Mouse (Mus musculus) liver, embryonic 14.5 days (tissue): ENCODE measurements around the gene Ilk. TPM values are rescaled to one million over a fixed set of nuclear protein-coding genes. Genes with fewer than 3 reads are reported as not detected.

ENCODE experiments used
- ATAC-seq: fragments of 200-750 bp; cut with Nextera tagmentation; 2 replicates; pipeline ENCODE4 v1.8.0; 2017; ENCODE audit warnings: moderate number of reproducible peaks, mild to moderate bottlenecking, moderate library complexity; ENCODE audit not compliant: insufficient read depth
- DNase-seq, 3 experiments: peaks; one replicate each; pipeline ENCODE4 v3.0.0-alpha.2; 2012 to 2013; ENCODE audit warnings: low read depth in 3 of 3, low spot score in 3 of 3
- H3K27ac ChIP-seq: fragments of 300-500 bp; sonication (generic); 2 replicates; pipeline ENCODE4 v1.5.1; 2014; ENCODE audit warnings: moderate library complexity, mild to moderate bottlenecking, control low read depth, inconsistent platforms
- H3K27me3 ChIP-seq: fragments of 300-500 bp; sonication (generic); 2 replicates; pipeline ENCODE4 v1.6.1; 2014; ENCODE audit warnings: mild to moderate bottlenecking, low read length, moderate library complexity; ENCODE audit not compliant: control insufficient read depth, insufficient read depth
- H3K36me3 ChIP-seq: fragments of 300-500 bp; sonication (generic); replicated peaks from 2 replicates; pipeline ENCODE4 v1.6.1; 2014; ENCODE audit warnings: low read depth; ENCODE audit not compliant: control insufficient read depth, insufficient read depth
- H3K4me1 ChIP-seq, 2 experiments: fragments of 200-500 bp in 1 of 2; fragments of 300-500 bp in 1 of 2; sonication (generic) in 1 of 2; replicated peaks; 2 replicates each; pipeline ENCODE4 v1.6.1; 2012 to 2014; ENCODE audit warnings: antibody characterized with exemption in 1 of 2, inconsistent platforms in 1 of 2, low read length in 1 of 2; ENCODE audit not compliant: control insufficient read depth in 2 of 2, insufficient read depth in 2 of 2
- H3K4me2 ChIP-seq: fragments of 300-500 bp; sonication (generic); 2 replicates; pipeline ENCODE4 v1.6.1; 2014; ENCODE audit warnings: low read depth, mild to moderate bottlenecking, control low read depth, moderate library complexity
- H3K4me3 ChIP-seq, 2 experiments: fragments of 200-500 bp in 1 of 2; fragments of 300-500 bp in 1 of 2; sonication (generic) in 1 of 2; 2 replicates each; pipeline ENCODE4 v1.5.1; 2012 to 2014; ENCODE audit warnings: low read depth in 2 of 2, low read length in 2 of 2, mild to moderate bottlenecking in 2 of 2, control low read depth in 1 of 2, inconsistent platforms in 1 of 2, moderate library complexity in 1 of 2; ENCODE audit not compliant: insufficient read depth in 1 of 2
- H3K9ac ChIP-seq: fragments of 300-500 bp; sonication (generic); replicated peaks from 2 replicates; pipeline ENCODE4 v1.6.1; 2014; ENCODE audit warnings: mild to moderate bottlenecking, control low read depth, moderate library complexity
- H3K9me3 ChIP-seq: fragments of 300-500 bp; sonication (generic); 2 replicates; pipeline ENCODE4 v1.6.1; 2016; ENCODE audit warnings: low read length, mixed read lengths; ENCODE audit not compliant: control insufficient read depth
- CTCF ChIP-seq: IDR thresholded peaks from 2 replicates; pipeline ENCODE4 v1.5.1; 2016; ENCODE audit warnings: antibody characterized with exemption, low read depth, control low read depth
- EP300 ChIP-seq: IDR thresholded peaks from 2 replicates; pipeline ENCODE4 v1.6.1; 2016; ENCODE audit warnings: antibody characterized with exemption, low read depth
- WGBS: fragments of 180-500 bp; shearing (Covaris S2); extraction: QIAGEN DNeasy Blood & Tissue Kit; methylation state at CpG from one replicate; pipeline ENCODE4 v1.1.7; 2014; ENCODE audit not compliant: insufficient replicate concordance; 5-methylcytosine and 5-hydroxymethylcytosine counted together
- polyA plus RNA-seq, 2 experiments: library from polyadenylated mRNA; depleted of rRNA in 1 of 2; stranded (reverse) in 1 of 2; unstranded in 1 of 2; fragments of >200 nt; fragmentation: Nextera tagmentation in 1 of 2; extraction: Ambion mirVana in 1 of 2; gene quantifications; 2 replicates each; pipeline versions ENCODE4 v1.2.1 to v1.2.3; 2012 to 2014

Ilk gene
- polyA plus RNA-seq, 2 experiments, result 71.1 to 110 TPM

- ATAC-seq, result no peak
These were observed 21.0 kb upstream of the Ilk start for GRCm38 (mm10) chr7:105715366-105715765.

DNA sequence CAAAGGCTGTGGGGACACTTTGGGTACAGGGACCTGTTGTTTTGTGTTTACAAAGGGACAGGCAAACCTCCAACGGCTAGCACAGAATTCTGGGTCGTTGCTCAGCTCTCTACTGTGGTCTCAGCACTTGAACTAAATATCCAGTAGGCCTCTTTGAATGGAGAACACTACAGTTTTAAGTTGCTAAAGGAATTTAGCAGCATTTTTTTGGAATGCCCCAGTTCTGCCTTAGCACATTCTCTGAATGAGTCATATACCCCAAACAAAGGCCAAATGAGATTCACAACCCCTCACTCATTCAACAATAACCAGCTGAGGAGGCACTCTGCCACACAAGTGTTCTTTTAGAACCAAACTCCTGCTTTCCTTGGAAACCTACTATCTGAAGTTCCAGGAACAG, 14.5 kb upstream of the Ilk start:
- DNase-seq, result no peak
- 45% methylated on average over 2 of the region's 2 CpGs for WGBS
- Histone ChIP-seq H3K4me3 (no peak overlapping the region), H3K36me3 (no peaks in the 10 kb centered on the region), H3K4me1 (no peaks in the 10 kb centered on the region), H3K4me2 (no peak overlapping the region), H3K27ac (no peak overlapping the region), H3K9me3 (no peaks in the 10 kb centered on the region), H3K27me3 (no peaks in the 10 kb centered on the region), H3K9ac (no peak overlapping the region)
- no peak for TF ChIP-seq EP300
- TF ChIP-seq CTCF, result no peak
- no peak for ATAC-seq

More at GRCm38 (mm10) chr7:105715366-105715765, 21.0 kb upstream of the Ilk start:
- H3K27me3 ChIP-seq, result no peaks in the 10 kb centered on the region
- no peak overlapping the region for H3K27ac ChIP-seq
- no peak overlapping the region for H3K9ac ChIP-seq
- no peaks in the 10 kb centered on the region for H3K36me3 ChIP-seq
- no peaks in the 10 kb centered on the region for H3K9me3 ChIP-seq
- 52% methylated on average over 3 of the region's 3 CpGs for WGBS
- DNase-seq, result no peak
- no peak for TF ChIP-seq EP300
- peak; percentile 47 for TF ChIP-seq CTCF
- no peak overlapping the region for H3K4me2 ChIP-seq
- no peak overlapping the region for H3K4me3 ChIP-seq
- H3K4me1 ChIP-seq, result no peaks in the 10 kb centered on the region

DNA sequence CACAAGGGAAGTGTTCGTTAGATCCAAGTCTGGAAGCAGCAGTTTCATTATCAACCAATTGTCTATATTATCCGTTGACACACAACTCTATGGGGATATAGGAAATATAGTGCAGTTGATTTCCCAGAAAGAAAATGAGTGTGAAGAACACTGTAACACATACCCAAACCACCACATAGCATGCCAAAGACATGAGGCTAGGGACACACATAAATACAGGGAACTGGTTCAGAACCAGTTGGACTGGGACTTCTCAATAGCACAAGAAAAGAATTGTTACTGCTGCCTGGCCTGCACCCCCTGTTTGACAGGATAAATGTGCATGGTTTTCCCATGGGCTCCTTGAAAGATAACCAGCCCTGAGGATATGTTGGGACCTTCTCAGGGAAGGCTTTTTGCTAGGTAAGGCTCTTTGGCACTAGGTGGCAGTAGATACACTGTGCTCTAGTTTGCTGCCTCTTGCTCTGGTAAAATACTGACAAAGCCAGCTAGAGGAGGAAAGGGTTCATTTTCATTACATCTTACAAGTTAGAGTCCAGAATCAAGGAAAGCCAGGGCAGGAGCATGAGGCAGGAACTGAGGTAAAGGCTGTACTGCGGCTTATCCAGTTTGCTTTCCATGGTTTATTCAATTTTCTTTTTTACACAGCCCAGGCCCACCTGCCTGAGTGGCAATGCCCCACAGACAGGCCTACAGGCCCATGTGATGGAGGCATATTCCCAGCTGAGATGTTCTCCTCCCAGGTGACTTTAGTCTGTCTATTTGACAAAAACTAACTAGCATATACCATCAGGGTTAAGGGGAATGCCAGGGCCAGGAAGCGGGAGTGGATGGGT, 10.0 kb upstream of the Ilk start:
- Histone ChIP-seq H3K36me3 (peaks cover under 1% of the 10 kb centered on the region), H3K4me2 (no peak overlapping the region), H3K9ac (no peak overlapping the region), H3K4me1 (no peaks in the 10 kb centered on the region), H3K27me3 (no peaks in the 10 kb centered on the region), H3K9me3 (no peaks in the 10 kb centered on the region), H3K27ac (no peak overlapping the region), H3K4me3 (no peak overlapping the region)
- DNase-seq (peak in 1 of 3 experiments; percentile 41), ATAC-seq (peak; percentile 64)
- TF ChIP-seq CTCF (peak; percentile 83), EP300 (no peak)
- WGBS, result 72% methylated on average over 4 of the region's 4 CpGs

GRCm38 (mm10) chr7:105726980-105727325, 9.4 kb upstream of the Ilk start:
- no peaks in the 10 kb centered on the region for H3K9me3 ChIP-seq
- WGBS, result 53% methylated on average over 4 of the region's 4 CpGs

DNA sequence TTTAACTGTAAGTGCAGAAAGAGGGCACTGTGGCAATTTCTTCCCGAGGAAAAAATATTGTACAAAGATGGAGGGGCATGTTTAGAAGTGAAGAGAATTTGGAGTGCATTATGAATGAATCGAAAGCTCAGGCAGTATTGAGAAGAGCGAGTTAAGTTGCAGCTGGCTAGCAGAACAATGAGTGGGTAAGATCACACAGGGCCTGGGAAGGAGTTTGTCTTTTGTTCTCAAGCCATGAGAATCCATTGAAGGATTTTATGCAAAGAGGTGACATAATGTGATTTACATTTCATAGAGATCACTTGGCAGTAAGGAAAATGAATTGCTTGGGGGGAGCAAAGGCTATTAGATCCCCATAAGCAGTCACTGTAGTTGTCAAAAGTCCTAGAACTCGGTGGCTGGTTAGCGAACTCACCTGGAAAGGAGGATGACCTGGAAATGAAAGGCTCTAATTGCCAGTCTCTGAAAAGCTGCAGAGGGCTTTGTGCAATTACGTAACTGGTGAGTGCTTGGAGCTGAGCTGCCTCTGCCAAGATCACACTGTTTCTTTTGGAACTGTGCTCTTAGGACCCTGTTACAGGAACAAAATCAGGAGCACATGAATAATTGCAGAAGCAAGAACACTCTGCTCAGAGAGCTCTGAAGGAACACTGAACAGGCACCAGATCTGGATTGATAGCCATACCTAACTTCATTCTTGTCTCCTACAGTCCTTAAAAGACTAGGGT, 7.5 kb upstream of the Ilk start:
- TF ChIP-seq CTCF (no peak), EP300 (no peak)
- DNase-seq, result no peak

More at GRCm38 (mm10) chr7:105726980-105727325, 9.4 kb upstream of the Ilk start:
- Histone ChIP-seq H3K27ac (no peak overlapping the region), H3K4me2 (no peak overlapping the region), H3K27me3 (no peaks in the 10 kb centered on the region), H3K4me1 (no peaks in the 10 kb centered on the region), H3K4me3 (no peak overlapping the region), H3K9ac (no peak overlapping the region), H3K36me3 (peaks cover 4% of the 10 kb centered on the region)
- ATAC-seq, result no peak
- DNase-seq, result no peak
- TF ChIP-seq CTCF, result no peak
- TF ChIP-seq EP300, result no peak

More for the DNA sequence above, 7.5 kb upstream of the Ilk start:
- Histone ChIP-seq H3K27me3 (no peaks in the 10 kb centered on the region), H3K9ac (no peak overlapping the region), H3K27ac (no peak overlapping the region), H3K36me3 (peaks cover 16% of the 10 kb centered on the region), H3K4me1 (no peaks in the 10 kb centered on the region), H3K9me3 (no peaks in the 10 kb centered on the region), H3K4me2 (no peak overlapping the region), H3K4me3 (no peak overlapping the region)
- no peak for ATAC-seq
- WGBS, result 69% methylated on average over 6 of the region's 6 CpGs
